Mouse (Mus musculus): ENCODE data around the gene 1700022I11Rik. TPM values are rescaled to one million over a fixed set of nuclear protein-coding genes. Genes with fewer than 3 reads are reported as not detected.

Gene 1700022I11Rik
- polyA plus RNA-seq, 1 experiment from 2014 or later = 0.44 TPM

- Histone ChIP-seq H3K4me3 (ENCODE audit: low read length) (no peak overlapping the region), H3K4me1 (replicated peaks; ENCODE audit: control insufficient read depth, insufficient read depth, low read length) (no peaks in the 10 kb centered on the region), H3K36me3 (ENCODE audit: control insufficient read depth, insufficient read depth, low read length) (peaks cover 10% of the 10 kb centered on the region), H3K4me2 (ENCODE audit: low read depth, low read length) (no peak overlapping the region), H3K9ac (ENCODE audit: low read length) (no peak overlapping the region), H3K9me3 (ENCODE audit: control insufficient read depth, low read length) (no peaks in the 10 kb centered on the region), H3K27ac (ENCODE audit: low read length) (no peak overlapping the region), H3K27me3 (ENCODE audit: control insufficient read depth, insufficient read depth, low read depth, low read length) (no peaks in the 10 kb centered on the region)
- ATAC-seq (ENCODE audit: low read depth) = no peak
- 94% methylated on average over 17 of the region's 17 CpGs for WGBS
Observed at GRCm38 (mm10) chr4:42956581-42956980, 12.8 kb upstream of the 1700022I11Rik start.

- no peaks in the 10 kb centered on the region for H3K4me1 ChIP-seq (replicated peaks; ENCODE audit: control insufficient read depth, insufficient read depth, low read length)
- H3K4me2 ChIP-seq (ENCODE audit: low read depth, low read length) = no peak overlapping the region
- no peak overlapping the region for H3K27ac ChIP-seq (ENCODE audit: low read length)
- peaks cover 10% of the 10 kb centered on the region for H3K36me3 ChIP-seq (ENCODE audit: control insufficient read depth, insufficient read depth, low read length)
- H3K9ac ChIP-seq (ENCODE audit: low read length) = no peak overlapping the region
- no peaks in the 10 kb centered on the region for H3K27me3 ChIP-seq (ENCODE audit: control insufficient read depth, insufficient read depth, low read depth, low read length)
- no peak overlapping the region for H3K4me3 ChIP-seq (ENCODE audit: low read length)
- 86% methylated on average over 11 of the region's 11 CpGs for WGBS
- H3K9me3 ChIP-seq (ENCODE audit: control insufficient read depth, low read length) = no peaks in the 10 kb centered on the region
- ATAC-seq (ENCODE audit: low read depth) = no peak
Observed at GRCm38 (mm10) chr4:42957306-42957705, 12.1 kb upstream of the 1700022I11Rik start.

GRCm38 (mm10) chr4:42957979-42958378 lies 11.4 kb upstream of the 1700022I11Rik start:
- Histone ChIP-seq H3K9ac (ENCODE audit: low read length) (no peak overlapping the region), H3K4me3 (ENCODE audit: low read length) (no peak overlapping the region), H3K9me3 (ENCODE audit: control insufficient read depth, low read length) (no peaks in the 10 kb centered on the region), H3K27me3 (ENCODE audit: control insufficient read depth, insufficient read depth, low read depth, low read length) (no peaks in the 10 kb centered on the region), H3K4me1 (replicated peaks; ENCODE audit: control insufficient read depth, insufficient read depth, low read length) (no peaks in the 10 kb centered on the region), H3K4me2 (ENCODE audit: low read depth, low read length) (no peak overlapping the region), H3K36me3 (ENCODE audit: control insufficient read depth, insufficient read depth, low read length) (peaks cover 10% of the 10 kb centered on the region), H3K27ac (ENCODE audit: low read length) (no peak overlapping the region)
- 86% methylated on average over 8 of the region's 8 CpGs for WGBS
- no peak for ATAC-seq (ENCODE audit: low read depth)

- Histone ChIP-seq H3K27me3 (ENCODE audit: control insufficient read depth, insufficient read depth, low read depth, low read length) (no peaks in the 10 kb centered on the region), H3K9ac (ENCODE audit: low read length) (no peak overlapping the region), H3K27ac (ENCODE audit: low read length) (no peak overlapping the region), H3K4me2 (ENCODE audit: low read depth, low read length) (no peak overlapping the region), H3K4me3 (ENCODE audit: low read length) (no peak overlapping the region), H3K9me3 (ENCODE audit: control insufficient read depth, low read length) (no peaks in the 10 kb centered on the region), H3K4me1 (replicated peaks; ENCODE audit: control insufficient read depth, insufficient read depth, low read length) (no peaks in the 10 kb centered on the region), H3K36me3 (ENCODE audit: control insufficient read depth, insufficient read depth, low read length) (peaks cover 10% of the 10 kb centered on the region)
- no peak for ATAC-seq (ENCODE audit: low read depth)
- 55% methylated on average over 8 of the region's 8 CpGs for WGBS
Observed at GRCm38 (mm10) chr4:42958942-42959341, 10.5 kb upstream of the 1700022I11Rik start.

- Histone ChIP-seq H3K9me3 (ENCODE audit: control insufficient read depth, low read length) (no peaks in the 10 kb centered on the region), H3K4me1 (replicated peaks; ENCODE audit: control insufficient read depth, insufficient read depth, low read length) (no peaks in the 10 kb centered on the region), H3K27me3 (ENCODE audit: control insufficient read depth, insufficient read depth, low read depth, low read length) (no peaks in the 10 kb centered on the region), H3K4me2 (ENCODE audit: low read depth, low read length) (no peak overlapping the region), H3K4me3 (ENCODE audit: low read length) (no peak overlapping the region), H3K36me3 (ENCODE audit: control insufficient read depth, insufficient read depth, low read length) (peaks cover 10% of the 10 kb centered on the region), H3K9ac (ENCODE audit: low read length) (no peak overlapping the region), H3K27ac (ENCODE audit: low read length) (no peak overlapping the region)
- WGBS = 56% methylated on average over 4 of the region's 4 CpGs
- ATAC-seq (ENCODE audit: low read depth) = no peak
Observed at GRCm38 (mm10) chr4:42959382-42959781, 10.0 kb upstream of the 1700022I11Rik start.

- H3K9ac ChIP-seq (ENCODE audit: low read length) = no peak overlapping the region
- no peaks in the 10 kb centered on the region for H3K9me3 ChIP-seq (ENCODE audit: control insufficient read depth, low read length)
- 26% methylated on average over 4 of the region's 4 CpGs for WGBS
- no peak; the same call in 1 of the 2 replicates for ATAC-seq (ENCODE audit: low read depth)
- H3K36me3 ChIP-seq (ENCODE audit: control insufficient read depth, insufficient read depth, low read length) = peaks cover 7% of the 10 kb centered on the region
- H3K27me3 ChIP-seq (ENCODE audit: control insufficient read depth, insufficient read depth, low read depth, low read length) = no peaks in the 10 kb centered on the region
- no peak overlapping the region for H3K27ac ChIP-seq (ENCODE audit: low read length)
- H3K4me3 ChIP-seq (ENCODE audit: low read length) = no peak overlapping the region
- H3K4me1 ChIP-seq (replicated peaks; ENCODE audit: control insufficient read depth, insufficient read depth, low read length) = no peaks in the 10 kb centered on the region; the same call in 1 of the 2 replicates
- no peak overlapping the region for H3K4me2 ChIP-seq (ENCODE audit: low read depth, low read length)
Observed at GRCm38 (mm10) chr4:42961592-42961991, 7.8 kb upstream of the 1700022I11Rik start.

- Histone ChIP-seq H3K9ac (ENCODE audit: low read length) (no peak overlapping the region), H3K4me1 (replicated peaks; ENCODE audit: control insufficient read depth, insufficient read depth, low read length) (no peaks in the 10 kb centered on the region; the same call in 1 of the 2 replicates), H3K27me3 (ENCODE audit: control insufficient read depth, insufficient read depth, low read depth, low read length) (no peaks in the 10 kb centered on the region), H3K4me2 (ENCODE audit: low read depth, low read length) (no peak overlapping the region), H3K4me3 (ENCODE audit: low read length) (no peak overlapping the region), H3K36me3 (ENCODE audit: control insufficient read depth, insufficient read depth, low read length) (no peaks in the 10 kb centered on the region), H3K9me3 (ENCODE audit: control insufficient read depth, low read length) (no peaks in the 10 kb centered on the region), H3K27ac (ENCODE audit: low read length) (no peak overlapping the region)
- WGBS = 90% methylated on average over 2 of the region's 2 CpGs
- ATAC-seq (ENCODE audit: low read depth) = no peak
Observed at GRCm38 (mm10) chr4:42963480-42963879, 5.9 kb upstream of the 1700022I11Rik start.

DNA sequence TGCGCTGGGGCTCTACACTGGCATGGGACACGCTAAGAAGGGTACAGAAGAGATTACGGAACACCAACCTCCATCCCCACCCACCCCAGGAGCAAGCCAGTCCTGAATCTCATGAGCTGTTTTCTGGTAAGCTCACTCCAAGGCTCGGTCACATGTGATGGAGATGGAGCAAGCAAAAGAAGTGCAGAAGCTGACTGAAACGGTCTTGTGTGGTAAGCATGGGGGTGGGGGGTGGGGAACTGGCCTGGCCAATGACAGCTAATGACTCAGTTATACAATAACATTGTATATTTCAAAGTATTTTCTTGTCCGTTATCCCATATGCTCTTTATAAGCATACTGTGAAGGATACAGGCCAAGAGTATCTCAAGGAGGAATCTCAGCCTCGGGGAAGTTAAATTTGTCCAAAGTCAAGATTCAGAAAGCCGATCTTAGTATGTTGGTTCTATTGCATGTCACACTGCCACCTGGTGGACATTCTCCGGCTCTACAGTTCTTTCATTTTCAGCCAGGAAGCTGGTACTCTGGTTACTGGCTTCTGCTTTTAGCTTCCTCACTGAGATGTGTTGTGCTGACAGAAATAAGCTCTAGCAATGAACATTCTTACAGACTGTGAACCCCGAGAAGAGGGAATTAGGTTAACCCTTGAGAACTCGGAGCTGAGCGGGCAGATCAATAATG lies 4.2 kb upstream of the 1700022I11Rik start:
- Histone ChIP-seq H3K4me1 (replicated peaks; ENCODE audit: control insufficient read depth, insufficient read depth, low read length) (no peaks in the 10 kb centered on the region; the same call in 1 of the 2 replicates), H3K27me3 (ENCODE audit: control insufficient read depth, insufficient read depth, low read depth, low read length) (no peaks in the 10 kb centered on the region), H3K4me2 (ENCODE audit: low read depth, low read length) (peak overlapping the region; percentile 32), H3K36me3 (ENCODE audit: control insufficient read depth, insufficient read depth, low read length) (no peaks in the 10 kb centered on the region), H3K9ac (ENCODE audit: low read length) (no peak overlapping the region), H3K27ac (ENCODE audit: low read length) (no peak overlapping the region), H3K9me3 (ENCODE audit: control insufficient read depth, low read length) (no peaks in the 10 kb centered on the region), H3K4me3 (ENCODE audit: low read length) (no peak overlapping the region)
- WGBS = 13% methylated on average over 12 of the region's 12 CpGs
- peak; percentile 36; the same call in 1 of the 2 replicates for ATAC-seq (ENCODE audit: low read depth)

- Histone ChIP-seq H3K4me1 (replicated peaks; ENCODE audit: control insufficient read depth, insufficient read depth, low read length) (no peaks in the 10 kb centered on the region), H3K4me3 (ENCODE audit: low read length) (no peak overlapping the region), H3K9me3 (ENCODE audit: control insufficient read depth, low read length) (no peaks in the 10 kb centered on the region), H3K9ac (ENCODE audit: low read length) (no peak overlapping the region), H3K4me2 (ENCODE audit: low read depth, low read length) (no peak overlapping the region), H3K27me3 (ENCODE audit: control insufficient read depth, insufficient read depth, low read depth, low read length) (no peaks in the 10 kb centered on the region), H3K36me3 (ENCODE audit: control insufficient read depth, insufficient read depth, low read length) (0 out of 2 replicates have a peak, but pooled peaks cover under 1% of the 10 kb centered on the region), H3K27ac (ENCODE audit: low read length) (no peak overlapping the region)
- 48% methylated on average over 4 of the region's 4 CpGs for WGBS
- ATAC-seq (ENCODE audit: low read depth) = 0 out of 2 replicates have a peak, but pooled peaks have one; percentile 20
Observed at GRCm38 (mm10) chr4:42972952-42973351, 3.5 kb downstream of the 1700022I11Rik start.

All from lung, embryonic 16.5 days (tissue).